Mouse (Mus musculus) Patski (cell line): ENCODE data around the gene Man1a2. TPM values are rescaled to one million over a fixed set of nuclear protein-coding genes. Genes with fewer than 3 reads are reported as not detected.

ENCODE experiments used
- ATAC-seq: fragments of 100-300 bp; one replicate; pipeline ENCODE4 v1.8.0; 2021
- CTCF ChIA-PET: fragments of 350-600 bp; sonication (Branson Sonifier 250); formaldehyde crosslinking; loops from one replicate; lab custom pipeline; 2022; ENCODE audit warnings: inconsistent platforms; lab: Charles Lee
- POLR2A ChIA-PET: fragments of 350-600 bp; sonication (Branson Sonifier 250); formaldehyde crosslinking; loops from one replicate; lab custom pipeline; 2022; ENCODE audit warnings: antibody characterized with exemption, inconsistent platforms; lab: Charles Lee
- DNase-seq: peaks from one replicate; pipeline ENCODE4 v3.0.0-alpha.2; 2011; ENCODE audit warnings: low read depth, low spot score
- H3K27me3 ChIP-seq: fragments of 371-371 bp; one replicate; pipeline ENCODE4 v1.5.1; 2021
- CTCF ChIP-seq: fragments of 100-300 bp; IDR thresholded peaks from one replicate; pipeline ENCODE4 v1.5.1; 2021
- in situ Hi-C: fragments of 300-500 bp; cut with MboI; formaldehyde crosslinking; loops from 3 replicates; pipeline ENCODE4 v1.11.1; 2018; ENCODE audit warnings: low pct_unique_long_range_greater_than_20kb, mixed read lengths
- polyA plus RNA-seq: library from polyadenylated mRNA; unstranded; gene quantifications from one replicate; pipeline ENCODE4 v1.2.3, GENCODE M21; 2021

The Man1a2 gene
- polyA plus RNA-seq, 1 experiment from 2014 or later: 83.6 TPM

GRCm38 (mm10) chr3:100685763-100686370, 564 bp upstream of the Man1a2 start:
- ChIA-PET CTCF (interaction anchor here (1.0 kb wide), 1 partner anchor 21 kb away, joined by 3 read pairs; no protein-coding TSS in a partner anchor), POLR2A (no interaction called here)
- DNase-seq (no peak), ATAC-seq (peak; percentile 55)
- in situ Hi-C loops: no loop called here
- no peaks in the 10 kb centered on the region for H3K27me3 ChIP-seq
- no peak for TF ChIP-seq CTCF

GRCm38 (mm10) chr3:100684234-100684975, 898 bp downstream of the Man1a2 start:
- CTCF ChIA-PET: interaction anchor here (0.8 to 2.3 kb wide), 4 partner anchors 11 to 140 kb away, joined by 3 to 7 read pairs (median 3); no protein-coding TSS in a partner anchor
- in situ Hi-C loops: no loop called here
- no peak for ATAC-seq
- POLR2A ChIA-PET: interaction anchor here (0.5 to 1.8 kb wide), 5 partner anchors 21 to 492 kb away, joined by 3 to 7 read pairs (median 3); no protein-coding TSS in a partner anchor
- no peak for DNase-seq
- no peaks in the 10 kb centered on the region for H3K27me3 ChIP-seq
- no peak for TF ChIP-seq CTCF

DNA sequence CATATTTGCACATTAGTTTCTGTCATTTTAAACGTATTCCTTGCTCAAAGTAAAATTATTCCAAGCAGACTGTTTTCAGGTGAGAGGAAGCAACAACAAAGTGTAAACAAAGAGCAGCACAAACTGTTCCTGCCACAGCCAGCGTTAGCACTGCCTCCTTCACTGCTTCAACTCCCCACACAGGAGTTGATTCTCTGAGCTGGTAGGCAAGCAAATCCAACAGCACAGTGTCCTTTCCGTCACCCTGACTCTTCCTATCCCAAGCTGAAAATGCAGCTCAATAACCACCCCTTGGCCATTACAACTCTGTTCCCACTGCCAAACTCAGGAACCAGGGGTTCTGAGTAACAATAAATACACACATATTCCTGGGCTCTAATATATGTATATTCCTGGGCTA, 2.5 kb downstream of the Man1a2 start:
- ChIA-PET POLR2A (interaction anchor here (0.9 to 1.8 kb wide), 2 partner anchors 13 to 43 kb away, joined by 3 to 7 read pairs; no protein-coding TSS in a partner anchor), CTCF (interaction anchor here (2.3 kb wide), 1 partner anchor 10 kb away, joined by 7 read pairs; no protein-coding TSS in a partner anchor)
- DNase-seq (no peak), ATAC-seq (no peak)
- in situ Hi-C loops: no loop called here
- no peak for TF ChIP-seq CTCF
- no peaks in the 10 kb centered on the region for H3K27me3 ChIP-seq

DNA sequence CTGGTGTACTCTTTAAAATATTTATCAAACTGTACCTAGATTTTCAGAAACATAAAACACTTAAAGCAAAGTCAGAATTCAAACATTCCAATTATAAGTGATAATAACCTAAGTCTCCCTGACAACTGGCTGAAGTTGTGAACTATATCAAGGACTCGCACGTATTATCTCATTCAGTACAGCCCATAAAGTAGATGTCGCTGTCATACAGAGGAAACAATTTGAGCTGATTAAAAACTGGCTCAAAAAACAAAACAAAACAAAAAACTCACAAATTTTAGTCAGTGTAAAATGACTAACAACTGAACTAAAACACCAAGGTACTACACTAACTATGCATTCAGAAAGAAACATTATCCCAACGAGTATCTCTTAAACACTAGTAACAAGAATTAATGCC, 3.0 kb downstream of the Man1a2 start:
- TF ChIP-seq CTCF: no peak
- in situ Hi-C loops: no loop called here
- no peaks in the 10 kb centered on the region for H3K27me3 ChIP-seq
- ChIA-PET POLR2A (interaction anchor here (1.8 kb wide), 1 partner anchor 42 kb away, joined by 7 read pairs; no protein-coding TSS in a partner anchor), CTCF (interaction anchor here (2.3 kb wide), 1 partner anchor 9 kb away, joined by 7 read pairs; no protein-coding TSS in a partner anchor)
- DNase-seq: no peak
- ATAC-seq: no peak

DNA sequence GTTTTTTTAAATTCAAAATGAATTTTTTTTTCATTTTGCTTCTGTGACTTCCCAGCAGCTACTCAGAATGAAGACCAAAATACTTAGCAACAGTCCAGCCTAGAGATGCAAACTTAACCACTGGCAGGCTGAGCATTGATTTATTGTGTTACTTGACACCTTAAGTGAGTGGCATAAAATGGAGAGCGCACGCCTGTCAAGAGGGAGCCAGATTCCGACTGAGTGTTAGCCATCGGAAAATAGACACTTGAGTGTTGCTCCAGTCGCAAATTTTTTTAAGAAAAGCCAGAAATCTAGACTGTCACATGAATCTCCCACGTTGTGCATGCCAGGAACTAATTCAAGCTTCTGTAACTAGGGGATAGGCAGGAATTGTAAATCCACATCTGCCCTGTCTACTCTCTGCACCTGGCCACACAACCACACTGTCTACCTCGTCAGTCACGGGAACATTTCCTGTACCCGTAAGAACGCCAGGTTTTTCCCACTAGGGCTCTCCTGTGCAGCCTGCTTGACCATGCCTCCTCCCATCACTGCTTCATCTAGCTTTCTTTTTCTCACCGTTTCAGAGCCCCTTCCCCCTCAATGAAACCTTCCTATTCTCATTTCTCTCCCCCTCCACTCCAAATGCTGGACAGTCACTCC, 3.7 kb downstream of the Man1a2 start:
- ChIA-PET CTCF (no interaction called here), POLR2A (no interaction called here)
- no peak for ATAC-seq
- no peaks in the 10 kb centered on the region for H3K27me3 ChIP-seq
- TF ChIP-seq CTCF: no peak
- DNase-seq: no peak
- in situ Hi-C loops: no loop called here

GRCm38 (mm10) chr3:100680226-100680625, 5.1 kb downstream of the Man1a2 start:
- POLR2A ChIA-PET: no interaction called here
- CTCF ChIA-PET: no interaction called here
- H3K27me3 ChIP-seq: no peaks in the 10 kb centered on the region
- ATAC-seq (no peak), DNase-seq (no peak)
- in situ Hi-C loops: no loop called here
- no peak for TF ChIP-seq CTCF

DNA sequence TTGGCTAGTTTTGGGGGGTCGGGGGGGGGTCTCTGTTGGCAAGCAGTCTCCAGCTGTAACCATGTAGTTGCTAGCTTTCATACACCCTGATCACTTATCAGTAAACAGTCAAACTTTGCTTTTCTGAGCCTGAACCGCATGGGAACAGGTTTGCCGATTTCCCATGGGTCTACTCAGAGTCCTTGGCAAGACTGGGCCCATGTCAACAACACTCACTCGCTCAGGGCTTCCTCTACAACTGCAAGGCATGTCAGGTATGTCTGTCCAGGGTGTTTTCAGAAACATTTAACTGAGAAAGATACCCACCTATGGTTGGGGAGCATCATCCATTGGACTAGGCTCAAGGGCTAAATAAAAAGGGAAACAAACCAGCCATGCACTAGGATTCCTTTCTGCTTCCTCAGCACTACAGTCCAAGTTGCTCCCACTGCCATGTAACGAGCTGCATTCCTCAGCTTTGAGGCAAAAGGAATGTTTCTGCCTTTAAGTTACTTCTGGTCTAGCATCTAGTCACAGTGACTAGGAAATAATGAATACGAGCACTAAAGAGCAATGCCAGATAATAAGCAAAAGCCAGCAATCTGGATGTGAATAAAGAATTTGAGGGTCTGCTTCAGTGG, 6.2 kb downstream of the Man1a2 start:
- no peaks in the 10 kb centered on the region for H3K27me3 ChIP-seq
- CTCF ChIA-PET: interaction anchor here (1.0 kb wide), 1 partner anchor 26 kb away, joined by 3 read pairs; no protein-coding TSS in a partner anchor
- ATAC-seq (peak; percentile 66), DNase-seq (no peak)
- in situ Hi-C loops: no loop called here
- no peak for TF ChIP-seq CTCF
- POLR2A ChIA-PET: interaction anchor here (0.6 kb wide), 1 partner anchor 194 kb away, joined by 5 read pairs; no protein-coding TSS in a partner anchor

DNA sequence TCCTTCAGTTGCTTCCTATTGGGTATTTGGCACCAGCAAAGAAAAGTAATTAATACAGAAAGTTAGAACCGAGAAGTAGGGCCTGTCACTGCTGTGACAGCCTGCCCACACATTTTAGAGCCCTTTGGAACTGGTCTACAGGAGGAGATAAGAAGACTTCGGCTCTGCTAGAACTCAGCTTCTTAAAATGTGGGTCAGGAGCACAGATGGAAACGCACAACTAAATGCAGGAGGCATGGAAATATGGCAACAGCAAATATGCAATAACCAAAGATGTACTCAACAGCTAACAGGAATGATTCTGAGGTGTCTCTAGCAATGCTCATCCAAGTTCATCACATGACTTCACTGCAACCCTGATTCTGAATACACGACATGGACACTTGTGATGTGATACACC, 10.2 kb downstream of the Man1a2 start:
- in situ Hi-C loops: no loop called here
- no peaks in the 10 kb centered on the region for H3K27me3 ChIP-seq
- ATAC-seq (no peak), DNase-seq (no peak)
- TF ChIP-seq CTCF: no peak
- ChIA-PET CTCF (interaction anchor here (1.5 kb wide), 1 partner anchor 9 kb away, joined by 3 read pairs; no protein-coding TSS in a partner anchor), POLR2A (no interaction called here)

- in situ Hi-C loops: no loop called here
- DNase-seq (no peak), ATAC-seq (no peak)
- no peak for TF ChIP-seq CTCF
- ChIA-PET CTCF (no interaction called here), POLR2A (no interaction called here)
- H3K27me3 ChIP-seq: no peaks in the 10 kb centered on the region
Observed at GRCm38 (mm10) chr3:100670412-100670811, 14.9 kb downstream of the Man1a2 start.

- in situ Hi-C loops: no loop called here
- no peaks in the 10 kb centered on the region for H3K27me3 ChIP-seq
- ChIA-PET POLR2A (no interaction called here), CTCF (interaction anchor here (1.0 to 1.5 kb wide), 3 partner anchors 13 to 26 kb away, joined by 3 to 4 read pairs (median 3); no protein-coding TSS in a partner anchor)
- ATAC-seq (no peak), DNase-seq (no peak)
- TF ChIP-seq CTCF: no peak
Observed at GRCm38 (mm10) chr3:100653291-100653690, 32.0 kb downstream of the Man1a2 start.
